Mouse (Mus musculus): ENCODE measurements at regions not wholly inside any gene's neighbourhood (a gene's known extent, or its start where the extent isn't known, plus 50 kb on each side); places are given as distances from the start of the nearest gene placed in this dataset.
"Not testable (repeated sequence)": the region's sequence is repeated elsewhere in the genome, so short reads cannot be mapped to it uniquely, and the experiment has no call there.

DNA sequence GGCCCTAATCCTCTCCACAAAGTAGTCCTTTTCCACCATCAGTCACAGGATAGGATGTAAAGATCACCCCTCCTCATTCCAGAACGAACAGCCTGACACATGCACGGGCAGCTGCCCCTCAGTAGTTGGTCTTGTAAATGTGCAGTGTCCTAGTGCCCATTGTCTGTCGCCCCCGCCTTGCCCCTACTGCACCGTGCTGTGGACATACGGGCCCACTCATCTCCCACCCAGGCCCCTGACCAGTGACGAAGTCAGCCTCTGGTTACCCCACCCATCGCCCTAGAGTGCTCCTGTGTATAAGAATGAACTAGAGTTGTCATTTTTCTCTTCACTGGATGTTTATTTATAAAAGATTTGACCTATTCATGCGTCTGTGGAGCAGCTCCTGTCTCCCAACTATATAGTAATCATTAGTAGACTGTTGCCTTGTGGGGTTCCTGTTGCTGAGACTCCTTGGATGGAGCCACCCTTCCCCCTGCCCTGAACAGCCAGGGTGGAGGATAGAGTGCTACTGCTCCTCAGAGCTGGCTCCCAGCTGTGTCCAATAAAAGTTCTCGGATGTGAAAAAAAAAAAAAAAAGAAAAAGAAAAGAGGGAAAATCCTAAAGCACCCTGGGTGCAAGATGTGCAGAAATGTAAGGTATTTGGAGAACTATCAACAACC lies 64.0 kb upstream of the Trim24 start:
- not testable (repeated sequence) for H3K4me2 ChIP-seq (ENCODE audit: low read length); H3K36me3 ChIP-seq (ENCODE audit: control insufficient read depth, insufficient read depth, low read length); H3K9ac ChIP-seq (ENCODE audit: low read length); DNase-seq (ENCODE audit: low spot score); H3K27me3 ChIP-seq (replicated peaks; ENCODE audit: control insufficient read depth, insufficient read depth, low read length); H3K27ac ChIP-seq (ENCODE audit: low read depth, low read length); H3K4me3 ChIP-seq (ENCODE audit: low read depth, low read length); H3K9me3 ChIP-seq (replicated peaks; ENCODE audit: control insufficient read depth, low read length); H3K4me1 ChIP-seq (ENCODE audit: control insufficient read depth, insufficient read depth, low read length)
- peak; percentile 72 for ATAC-seq
- WGBS, result 100% methylated on average over 1 of the region's 10 CpGs

DNA sequence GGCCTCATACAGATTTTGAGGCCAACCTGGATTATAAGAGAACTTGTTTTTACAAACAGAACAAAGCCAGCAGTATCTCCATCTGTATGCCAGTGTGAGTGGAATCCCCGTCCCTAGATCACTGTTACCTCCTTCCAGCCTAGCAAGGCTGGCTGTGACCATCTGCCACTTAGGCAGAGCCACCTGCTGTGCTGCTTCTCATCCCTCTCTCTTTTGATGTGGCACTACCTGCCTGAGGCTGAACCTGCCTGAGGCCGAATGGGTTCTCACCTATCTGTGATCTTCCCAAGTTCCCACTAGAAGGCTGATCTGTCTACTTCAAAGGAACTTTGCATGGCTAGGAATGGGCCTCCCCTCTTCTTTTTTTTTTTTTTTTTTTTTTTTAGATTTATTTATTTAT lies 55.4 kb upstream of the Trim24 start:
- WGBS, result 70% methylated on average over 2 of the region's 2 CpGs
- not testable (repeated sequence) for H3K27me3 ChIP-seq (replicated peaks; ENCODE audit: control insufficient read depth, insufficient read depth, low read length); H3K4me1 ChIP-seq (ENCODE audit: control insufficient read depth, insufficient read depth, low read length); DNase-seq (ENCODE audit: low spot score); H3K4me3 ChIP-seq (ENCODE audit: low read depth, low read length); ATAC-seq; H3K4me2 ChIP-seq (ENCODE audit: low read length); H3K36me3 ChIP-seq (ENCODE audit: control insufficient read depth, insufficient read depth, low read length); H3K9ac ChIP-seq (ENCODE audit: low read length); H3K9me3 ChIP-seq (replicated peaks; ENCODE audit: control insufficient read depth, low read length); H3K27ac ChIP-seq (ENCODE audit: low read depth, low read length)
